Mouse (Mus musculus) cerebellum, adult 2 months (tissue): Measurements from ENCODE around the gene Zfhx3. TPM values are rescaled to one million over a fixed set of nuclear protein-coding genes. Genes with fewer than 3 reads are reported as not detected.

ENCODE experiments used
- DNase-seq, 2 experiments: peaks; one replicate each; pipeline ENCODE4 v3.0.0; 2021
- H3K27ac ChIP-seq: fragments of 200-500 bp; 2 replicates; pipeline ENCODE4 v1.5.1; 2012; ENCODE audit warnings: low read length, control low read depth, inconsistent platforms; ENCODE audit not compliant: insufficient read depth
- H3K27me3 ChIP-seq: fragments of 200-500 bp; 2 replicates; pipeline ENCODE4 v1.6.1; 2012; ENCODE audit warnings: inconsistent platforms, mild to moderate bottlenecking, low read length, moderate library complexity; ENCODE audit not compliant: control insufficient read depth, insufficient read depth
- H3K4me1 ChIP-seq: fragments of 200-500 bp; 2 replicates; pipeline ENCODE4 v1.6.1; 2011; ENCODE audit warnings: low read length; ENCODE audit not compliant: control insufficient read depth, insufficient read depth
- H3K4me3 ChIP-seq: fragments of 200-500 bp; replicated peaks from 2 replicates; pipeline ENCODE3; 2011; ENCODE audit warnings: mild to moderate bottlenecking, low read depth, low read length, control low read depth; ENCODE audit not compliant: insufficient read depth
- CTCF ChIP-seq: fragments of 200-500 bp; IDR thresholded peaks from 2 replicates; pipeline ENCODE4 v1.5.1; 2011; ENCODE audit warnings: low read depth, mild to moderate bottlenecking, control low read depth, low read length, moderate library complexity, borderline replicate concordance; ENCODE audit not compliant: insufficient read depth
- POLR2A ChIP-seq: fragments of 200-500 bp; IDR thresholded peaks from 2 replicates; pipeline ENCODE4 v1.6.1; 2011; ENCODE audit warnings: low read length, control low read depth, borderline replicate concordance; ENCODE audit not compliant: insufficient read depth
- WGBS: fragments of 180-500 bp; shearing (Covaris S2); methylation state at CpG from one replicate; pipeline ENCODE4 v1.1.7; 2018; 5-methylcytosine and 5-hydroxymethylcytosine counted together
- polyA plus RNA-seq: library from polyadenylated mRNA; depleted of rRNA; stranded (reverse); fragments of >200 nt; gene quantifications from 2 replicates; pipeline ENCODE4 v1.2.3, GENCODE M21; 2012

Gene Zfhx3
- polyA plus RNA-seq, 1 experiment, result 3.3 TPM

DNA sequence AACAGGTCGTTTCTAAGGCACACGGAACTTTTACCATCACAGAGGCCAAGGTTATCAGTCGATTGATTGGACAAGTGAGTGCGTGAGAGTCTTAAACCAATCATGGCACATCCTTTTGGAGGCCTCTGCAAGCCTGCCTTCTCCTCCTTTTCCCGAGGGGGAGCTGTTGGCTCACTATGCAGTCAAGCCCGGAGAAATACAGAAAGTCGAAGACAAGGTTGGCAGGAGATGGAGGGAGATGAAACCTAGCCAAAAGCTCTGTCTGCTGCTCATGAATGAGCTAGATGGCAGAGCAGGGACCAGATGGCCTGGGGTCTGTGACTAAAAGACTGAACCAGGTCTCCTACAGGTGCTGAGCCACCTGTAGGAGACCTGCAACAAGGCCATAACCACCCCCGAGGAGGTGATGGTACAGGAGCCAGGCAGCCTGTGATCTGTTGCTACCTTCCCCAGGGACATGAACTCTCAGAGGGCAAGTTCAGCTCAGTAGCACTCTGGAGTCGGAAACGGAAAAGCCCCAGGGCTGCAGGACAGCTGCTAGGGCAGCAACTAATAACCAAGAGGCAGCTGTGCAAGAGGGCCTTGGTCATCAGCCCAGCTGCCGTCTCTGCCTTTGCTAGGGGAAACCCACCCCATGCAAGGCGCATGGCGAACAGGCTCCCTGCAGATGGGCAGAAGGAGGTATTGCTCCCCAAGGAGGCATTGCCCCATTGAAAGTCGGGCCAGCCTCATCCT is 848.3 kb downstream of the Zfhx3 start:
- 10% methylated on average over 14 of the region's 14 CpGs for WGBS
- no peaks in the 10 kb centered on the region; the same call in 1 of the 2 replicates for H3K27me3 ChIP-seq
- no peak overlapping the region for H3K4me3 ChIP-seq
- peak; percentile 55; the same call in 1 of the 2 replicates for TF ChIP-seq CTCF
- no peak for TF ChIP-seq POLR2A
- H3K27ac ChIP-seq, result no peak overlapping the region
- peak; percentile 27 to 43 for DNase-seq
- H3K4me1 ChIP-seq, result no peaks in the 10 kb centered on the region

DNA sequence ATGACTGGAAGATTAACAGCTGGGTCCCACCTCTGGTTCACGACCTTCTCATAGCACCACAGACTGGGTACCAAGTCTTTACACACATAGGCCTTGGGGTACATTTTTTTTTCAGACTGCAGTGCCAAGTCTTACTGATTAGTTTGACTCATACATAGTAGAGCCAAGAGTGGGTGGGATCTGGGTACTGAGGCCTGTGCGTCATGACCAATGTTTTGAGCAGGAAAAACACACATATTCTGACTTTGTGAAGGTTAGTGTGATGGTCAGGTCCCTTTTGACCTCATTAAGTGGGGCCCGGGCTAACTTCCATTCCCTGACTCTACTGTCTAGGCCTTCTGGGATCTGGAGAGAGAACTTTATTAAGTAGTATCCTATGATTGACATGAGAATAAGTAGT is 853.6 kb downstream of the Zfhx3 start:
- no peak for DNase-seq
- H3K4me3 ChIP-seq, result no peak overlapping the region
- no peak overlapping the region for H3K27ac ChIP-seq
- 98% methylated on average over 3 of the region's 3 CpGs for WGBS
- TF ChIP-seq CTCF, result no peak
- TF ChIP-seq POLR2A, result no peak
- no peaks in the 10 kb centered on the region for H3K27me3 ChIP-seq
- H3K4me1 ChIP-seq, result 0 out of 2 replicates have a peak, but pooled peaks cover 3% of the 10 kb centered on the region

DNA sequence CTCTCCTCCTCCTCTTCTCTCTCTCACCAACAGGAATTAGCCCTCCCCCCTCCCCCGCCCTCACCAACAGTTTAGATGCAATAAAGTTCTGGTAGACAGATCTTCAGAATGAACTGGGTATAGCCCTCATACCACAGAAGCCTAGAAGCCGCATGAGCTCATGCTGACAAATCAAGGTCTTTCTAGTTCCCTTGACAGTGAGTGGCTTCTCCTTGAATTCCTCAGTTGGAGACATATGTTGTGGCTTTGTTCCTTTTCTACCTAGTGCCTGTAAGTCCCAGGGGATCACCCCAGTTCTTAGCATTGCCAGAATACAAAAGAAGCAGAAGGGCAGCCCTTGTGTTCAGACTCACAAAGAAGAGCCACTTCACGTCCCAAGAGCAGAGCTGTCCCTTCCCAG is 854.4 kb downstream of the Zfhx3 start:
- H3K27ac ChIP-seq, result no peak overlapping the region
- DNase-seq, result no peak
- no peaks in the 10 kb centered on the region for H3K27me3 ChIP-seq
- peaks cover 4% of the 10 kb centered on the region; the same call in 1 of the 2 replicates for H3K4me1 ChIP-seq
- WGBS, result 95% methylated on average over 3 of the region's 3 CpGs
- H3K4me3 ChIP-seq, result no peak overlapping the region
- TF ChIP-seq POLR2A (no peak), CTCF (no peak)

DNA sequence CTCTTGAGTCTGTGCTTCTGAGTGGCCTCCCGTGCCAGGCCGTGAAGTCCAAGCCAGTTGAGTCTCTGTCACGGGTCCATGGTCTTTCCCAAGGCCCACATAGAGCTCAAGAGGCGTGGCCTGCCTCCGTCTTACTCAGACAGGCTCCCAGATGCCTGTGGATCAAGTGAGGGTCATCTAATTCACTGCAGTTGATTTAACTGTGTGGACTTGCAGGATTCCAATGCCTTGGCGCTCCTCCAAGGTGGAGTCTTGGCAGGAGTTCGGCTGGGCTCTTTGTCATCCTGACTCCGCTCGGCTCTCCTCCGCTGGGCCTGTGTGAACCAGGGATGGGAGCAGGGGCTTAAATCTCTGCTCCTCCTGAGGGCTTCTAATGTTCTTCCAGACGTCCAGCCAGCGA is 855.6 kb downstream of the Zfhx3 start:
- DNase-seq, result peak; percentile 60 to 63
- H3K4me3 ChIP-seq, result no peak overlapping the region
- 8% methylated on average over 12 of the region's 12 CpGs for WGBS
- H3K27me3 ChIP-seq, result no peaks in the 10 kb centered on the region
- H3K27ac ChIP-seq, result no peak overlapping the region
- no peak for TF ChIP-seq POLR2A
- no peak for TF ChIP-seq CTCF
- H3K4me1 ChIP-seq, result peaks cover 6% of the 10 kb centered on the region; the same call in 1 of the 2 replicates

DNA sequence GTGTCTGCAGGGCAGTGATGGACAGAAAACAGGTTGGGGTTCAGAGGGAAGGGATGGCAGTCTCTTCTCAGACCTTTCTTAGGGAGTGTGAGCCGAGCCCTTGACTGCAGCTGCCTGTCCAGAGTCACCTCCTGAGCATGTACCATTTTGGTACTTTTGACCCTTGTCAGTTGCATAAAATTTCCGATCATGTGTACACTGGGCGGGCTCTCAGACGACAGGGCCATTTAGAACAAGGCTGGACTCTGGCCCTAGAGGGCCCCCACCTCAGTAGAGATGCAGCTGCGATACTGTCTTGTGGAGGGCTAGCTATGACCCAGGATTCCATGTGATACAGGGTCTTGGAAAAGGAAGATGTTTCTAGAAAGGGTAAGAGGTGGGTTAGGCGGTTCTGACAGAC is 856.8 kb downstream of the Zfhx3 start:
- H3K4me1 ChIP-seq, result peaks cover 6% of the 10 kb centered on the region; the same call in 1 of the 2 replicates
- TF ChIP-seq CTCF (no peak), POLR2A (no peak)
- no peak for DNase-seq
- H3K4me3 ChIP-seq, result no peak overlapping the region
- H3K27me3 ChIP-seq, result no peaks in the 10 kb centered on the region
- WGBS, result 96% methylated on average over 6 of the region's 6 CpGs
- no peak overlapping the region for H3K27ac ChIP-seq

DNA sequence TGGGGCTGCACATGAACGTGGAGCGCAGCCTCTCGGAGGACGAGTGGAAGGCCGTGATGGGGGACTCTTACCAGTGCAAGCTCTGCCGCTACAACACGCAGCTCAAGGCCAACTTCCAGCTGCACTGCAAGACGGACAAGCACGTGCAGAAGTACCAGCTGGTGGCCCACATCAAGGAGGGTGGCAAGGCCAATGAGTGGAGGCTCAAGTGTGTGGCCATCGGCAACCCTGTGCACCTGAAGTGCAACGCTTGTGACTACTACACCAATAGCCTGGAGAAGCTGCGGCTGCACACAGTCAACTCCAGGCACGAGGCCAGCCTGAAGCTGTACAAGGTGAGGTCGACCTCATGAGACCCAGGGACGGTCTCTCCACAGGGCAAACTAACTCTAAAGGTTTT is 857.9 kb downstream of the Zfhx3 start:
- 92% methylated on average over 15 of the region's 15 CpGs for WGBS

DNA sequence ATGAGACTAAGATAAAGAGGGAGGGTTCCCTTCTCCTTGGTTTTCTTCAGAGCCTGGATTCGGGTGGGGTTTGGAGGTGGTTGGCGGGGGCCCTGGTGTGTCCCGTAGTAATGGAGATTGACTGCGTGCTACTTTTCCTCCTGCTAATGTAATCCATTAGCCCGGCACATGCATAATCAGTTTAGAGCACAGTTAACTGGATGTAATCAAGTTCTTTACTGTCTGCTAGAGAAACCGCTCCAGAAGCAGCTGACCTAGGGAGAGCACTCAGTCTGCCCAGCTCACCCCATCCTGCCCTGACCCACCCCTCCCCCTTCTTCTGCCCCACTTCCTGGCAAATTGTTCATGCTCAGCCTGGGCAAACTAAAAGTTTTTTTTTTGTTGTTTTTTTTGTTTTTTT is 860.6 kb downstream of the Zfhx3 start:
- Histone ChIP-seq H3K27me3 (no peaks in the 10 kb centered on the region), H3K4me3 (no peak overlapping the region), H3K27ac (no peak overlapping the region), H3K4me1 (peaks cover 6% of the 10 kb centered on the region; the same call in 1 of the 2 replicates)
- 89% methylated on average over 6 of the region's 6 CpGs for WGBS
- no peak for TF ChIP-seq POLR2A
- TF ChIP-seq CTCF, result no peak
- DNase-seq, result no peak

More for the DNA sequence above, 857.9 kb downstream of the Zfhx3 start:
- TF ChIP-seq CTCF (no peak), POLR2A (no peak)
- H3K4me3 ChIP-seq, result no peak overlapping the region
- no peak for DNase-seq
- H3K27me3 ChIP-seq, result no peaks in the 10 kb centered on the region
- H3K27ac ChIP-seq, result no peak overlapping the region
- H3K4me1 ChIP-seq, result peaks cover 6% of the 10 kb centered on the region; the same call in 1 of the 2 replicates

DNA sequence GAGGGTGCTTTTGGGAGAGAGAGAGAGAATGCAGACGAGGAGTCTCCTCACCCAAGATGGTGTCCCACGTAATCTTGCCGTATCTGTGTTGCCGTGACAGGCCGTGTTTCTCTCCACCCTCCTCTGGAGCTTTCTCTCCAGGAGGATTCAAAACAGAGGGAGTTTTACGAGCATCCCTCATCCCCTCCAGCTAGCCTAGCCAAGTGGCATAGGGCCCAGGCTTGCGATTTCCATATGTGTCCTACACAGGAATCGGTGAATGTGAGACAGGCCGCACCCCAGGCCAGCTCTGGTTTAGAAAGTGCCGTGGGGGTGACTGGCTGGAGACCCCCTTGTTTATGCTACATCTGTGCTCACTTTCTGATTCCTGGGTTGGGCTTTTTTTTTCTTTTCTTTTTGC is 869.2 kb downstream of the Zfhx3 start:
- H3K4me3 ChIP-seq, result no peak overlapping the region
- TF ChIP-seq CTCF, result no peak
- TF ChIP-seq POLR2A, result no peak
- H3K4me1 ChIP-seq, result no peaks in the 10 kb centered on the region
- 23% methylated on average over 10 of the region's 10 CpGs for WGBS
- no peaks in the 10 kb centered on the region for H3K27me3 ChIP-seq
- H3K27ac ChIP-seq, result no peak overlapping the region
- no peak for DNase-seq
